Mouse (Mus musculus) right cerebral cortex, postnatal 25 days (tissue): ENCODE results near the gene Nlk.
A peak's percentile ranks its signal among the peaks of the same experiment; 100 is the strongest.
"Not testable (repeated sequence)": the region's sequence is repeated elsewhere in the genome, so short reads cannot be mapped to it uniquely, and the experiment has no call there.

Experiments
- DNase-seq: peaks from one replicate; pipeline ENCODE4 v3.0.0; 2022

Gene Nlk

DNA sequence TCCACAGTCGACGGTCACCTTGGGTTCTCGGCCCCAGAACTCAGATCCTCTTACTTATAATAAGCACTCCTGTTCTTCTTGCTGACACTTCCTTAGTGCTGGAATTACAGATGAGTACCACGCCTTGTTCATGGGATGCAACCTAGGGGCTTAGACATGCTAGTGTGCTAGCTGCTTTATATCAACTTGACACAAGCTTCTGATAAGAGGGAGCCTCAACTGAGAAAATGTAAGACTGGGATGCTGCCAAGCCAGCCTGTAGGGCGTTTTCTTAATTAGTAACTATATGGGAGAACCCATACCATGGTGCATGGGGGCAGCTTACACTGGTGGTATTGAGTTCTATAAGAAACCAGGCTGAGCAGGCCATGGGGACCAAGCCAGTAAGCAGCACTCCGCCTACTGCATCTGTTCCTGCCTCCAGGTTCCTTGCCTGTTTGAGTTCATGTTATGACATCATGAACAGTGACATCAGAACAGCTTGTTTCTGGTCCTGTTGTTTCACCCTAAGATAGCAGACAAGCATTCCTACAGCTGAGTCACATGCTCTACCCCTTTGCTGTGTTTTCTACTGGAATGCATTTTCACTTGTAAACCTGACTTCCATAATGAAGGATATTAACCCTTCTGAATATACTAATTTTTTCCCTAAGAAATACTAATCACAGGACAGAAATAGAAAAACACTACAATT lies 102.8 kb downstream of the Nlk start:
- DNase-seq: no peak

GRCm38 (mm10) chr11:78587677-78588076 lies 109.5 kb downstream of the Nlk start:
- not testable (repeated sequence) for DNase-seq

DNA sequence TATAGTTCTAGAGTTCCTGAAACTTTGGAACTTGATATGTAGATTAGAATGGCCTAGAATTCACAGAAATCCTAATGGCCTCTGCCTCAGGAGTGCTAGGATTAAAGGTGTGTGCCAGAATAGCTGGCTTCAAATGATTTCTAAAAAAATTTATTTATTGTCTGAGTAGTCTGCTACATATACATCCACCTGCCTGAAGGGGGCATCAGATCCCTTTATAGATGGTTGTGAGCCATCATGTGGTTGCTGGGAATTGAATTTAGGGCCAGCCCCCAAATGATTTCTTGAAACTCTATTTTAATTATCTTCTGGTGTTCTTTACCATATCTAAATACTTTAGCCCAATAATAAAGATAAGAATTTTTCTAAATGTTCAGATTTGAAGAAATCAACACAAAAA lies 111.1 kb downstream of the Nlk start:
- DNase-seq: no peak

DNA sequence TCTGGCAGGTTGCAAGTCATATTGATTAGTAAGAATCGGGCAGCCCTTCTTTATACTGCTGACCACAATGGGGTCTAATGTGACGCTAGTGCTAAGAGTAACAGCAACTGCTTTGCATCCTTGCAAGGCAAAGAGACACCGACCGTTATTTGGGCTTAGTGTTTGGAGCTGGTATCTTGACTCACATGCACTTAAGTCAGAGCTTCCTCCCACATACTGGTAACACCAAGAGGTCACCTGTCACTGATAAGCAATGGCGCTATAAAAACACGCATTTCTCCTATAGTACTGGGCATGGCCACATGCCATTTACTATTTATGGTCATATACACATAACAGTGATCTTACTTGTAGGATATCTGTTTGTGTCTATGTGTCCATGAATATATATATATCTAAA lies 114.3 kb downstream of the Nlk start:
- no peak for DNase-seq

GRCm38 (mm10) chr11:78574975-78575374 lies 122.2 kb downstream of the Nlk start:
- no peak for DNase-seq

GRCm38 (mm10) chr11:78574536-78574935 lies 122.6 kb downstream of the Nlk start:
- DNase-seq: no peak

DNA sequence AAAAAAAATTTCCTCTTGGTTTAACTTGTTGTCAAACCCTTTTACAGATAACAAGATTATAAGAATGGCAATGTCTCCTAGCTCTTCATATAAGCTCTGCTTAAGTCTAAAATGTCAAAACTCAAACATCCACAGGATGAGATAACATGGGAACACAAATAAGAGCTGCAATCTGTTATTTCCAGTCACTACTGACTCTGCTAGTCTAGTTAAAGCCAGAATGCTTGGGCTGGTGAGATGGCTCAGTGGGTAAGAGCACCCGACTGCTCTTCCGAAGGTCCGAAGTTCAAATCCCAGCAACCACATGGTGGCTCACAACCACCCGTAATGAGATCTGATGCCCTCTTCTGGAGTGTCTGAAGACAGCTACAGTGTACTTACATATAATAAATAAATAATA lies 123.1 kb downstream of the Nlk start:
- DNase-seq: not testable (repeated sequence)

- DNase-seq: no peak
Measured at GRCm38 (mm10) chr11:78571854-78572253, 125.3 kb downstream of the Nlk start.

DNA sequence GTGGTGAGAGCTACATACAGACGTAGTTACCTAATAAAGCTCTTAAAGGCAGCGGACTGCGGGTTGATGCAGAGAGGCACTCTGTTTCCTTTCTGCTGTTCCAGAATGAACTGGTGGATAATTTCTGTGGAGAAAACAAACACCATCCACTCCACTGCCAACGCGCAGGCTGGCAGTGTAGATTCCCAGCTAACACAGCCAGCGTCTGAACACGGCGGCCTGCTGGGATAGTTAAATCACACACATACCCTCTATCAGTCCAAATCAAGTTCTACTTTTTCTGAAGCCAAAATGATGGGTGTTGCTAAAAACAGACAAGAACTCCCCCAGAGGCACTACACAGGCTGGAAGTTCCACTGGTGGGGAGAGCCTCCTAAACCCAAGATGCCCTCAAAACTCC lies 125.7 kb downstream of the Nlk start:
- DNase-seq: peak; percentile 38

GRCm38 (mm10) chr11:78569806-78570205 lies 127.4 kb downstream of the Nlk start:
- no peak for DNase-seq

GRCm38 (mm10) chr11:78568827-78569226 lies 128.3 kb downstream of the Nlk start:
- no peak for DNase-seq

DNA sequence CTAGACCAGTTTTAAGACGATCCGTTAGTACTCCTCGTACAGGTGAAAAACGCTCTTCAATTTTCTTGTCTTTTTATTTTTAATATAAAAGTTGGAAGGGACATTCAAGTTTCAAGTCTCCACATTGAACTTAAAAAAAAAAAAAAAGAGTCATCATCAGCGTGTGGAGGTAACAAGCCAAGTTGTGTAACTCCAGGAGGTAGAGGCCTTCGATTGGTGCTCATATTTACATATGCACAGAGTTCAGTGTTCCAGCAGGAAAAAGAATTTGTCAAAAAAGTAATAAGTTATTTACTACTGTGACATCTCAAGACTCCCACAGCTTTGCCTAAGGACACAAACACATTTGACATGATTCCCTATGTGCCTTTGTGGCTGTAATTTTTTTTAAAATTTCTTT lies 129.6 kb downstream of the Nlk start:
- no peak for DNase-seq

GRCm38 (mm10) chr11:78566775-78567174 lies 130.4 kb downstream of the Nlk start:
- DNase-seq: no peak

DNA sequence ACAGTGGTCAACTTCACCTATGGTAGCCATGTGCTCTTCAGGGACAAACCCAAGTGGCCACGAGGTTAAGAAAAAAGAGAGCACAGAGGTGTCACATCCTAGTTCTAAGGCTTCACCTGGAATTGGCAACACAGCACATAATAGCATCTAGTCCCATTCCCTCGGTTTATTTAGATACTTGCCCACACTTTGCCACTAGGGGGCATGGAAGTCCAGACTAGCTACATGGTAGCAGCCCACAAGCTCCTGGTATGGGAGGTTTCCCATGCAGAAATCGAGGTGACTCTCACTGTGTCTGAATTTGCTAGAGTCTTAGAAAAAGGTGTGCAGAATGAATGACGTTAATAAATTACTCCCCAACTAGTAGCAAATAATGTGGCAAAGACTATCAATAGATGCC lies 136.7 kb downstream of the Nlk start:
- DNase-seq: peak; percentile 59

GRCm38 (mm10) chr11:78557241-78557640 lies 139.9 kb downstream of the Nlk start:
- DNase-seq: no peak

GRCm38 (mm10) chr11:78556070-78556469 lies 141.1 kb downstream of the Nlk start:
- DNase-seq: no peak

DNA sequence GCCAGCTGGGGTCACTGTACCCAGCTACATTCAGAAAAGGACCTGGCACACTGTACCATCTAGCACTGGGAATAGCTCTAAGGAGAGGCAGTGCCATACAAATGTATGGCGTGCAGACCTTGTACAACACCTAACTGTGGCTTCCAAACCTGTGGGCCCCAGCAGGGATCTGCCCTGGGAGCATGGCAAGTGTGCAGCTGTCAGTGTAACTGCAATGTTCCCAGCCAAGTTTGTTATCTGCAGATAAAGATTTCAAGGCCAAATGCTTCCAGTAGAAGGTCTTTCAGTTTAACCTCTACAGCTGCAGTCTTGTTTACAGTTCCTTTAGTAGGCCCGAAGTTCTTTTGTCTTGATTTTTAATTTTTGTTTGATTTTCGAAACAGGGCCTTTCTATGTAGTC lies 141.6 kb downstream of the Nlk start:
- no peak for DNase-seq

DNA sequence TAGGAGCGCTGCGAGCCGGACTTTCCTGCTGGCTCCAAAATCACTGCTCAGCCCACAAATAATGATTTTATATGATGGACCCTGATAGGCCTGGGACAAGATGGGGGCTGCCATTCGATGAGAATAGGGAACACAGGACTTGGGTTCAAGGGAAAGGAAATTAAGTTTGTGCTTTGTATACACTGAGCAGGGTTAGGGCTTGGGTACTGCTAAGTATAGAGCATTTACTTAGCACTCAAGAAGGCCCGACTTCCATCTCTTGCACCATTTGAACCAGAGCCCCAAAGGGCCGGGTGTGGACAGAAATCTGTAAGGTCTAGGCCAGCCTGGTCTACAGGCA lies 146.1 kb downstream of the Nlk start:
- no peak for DNase-seq

DNA sequence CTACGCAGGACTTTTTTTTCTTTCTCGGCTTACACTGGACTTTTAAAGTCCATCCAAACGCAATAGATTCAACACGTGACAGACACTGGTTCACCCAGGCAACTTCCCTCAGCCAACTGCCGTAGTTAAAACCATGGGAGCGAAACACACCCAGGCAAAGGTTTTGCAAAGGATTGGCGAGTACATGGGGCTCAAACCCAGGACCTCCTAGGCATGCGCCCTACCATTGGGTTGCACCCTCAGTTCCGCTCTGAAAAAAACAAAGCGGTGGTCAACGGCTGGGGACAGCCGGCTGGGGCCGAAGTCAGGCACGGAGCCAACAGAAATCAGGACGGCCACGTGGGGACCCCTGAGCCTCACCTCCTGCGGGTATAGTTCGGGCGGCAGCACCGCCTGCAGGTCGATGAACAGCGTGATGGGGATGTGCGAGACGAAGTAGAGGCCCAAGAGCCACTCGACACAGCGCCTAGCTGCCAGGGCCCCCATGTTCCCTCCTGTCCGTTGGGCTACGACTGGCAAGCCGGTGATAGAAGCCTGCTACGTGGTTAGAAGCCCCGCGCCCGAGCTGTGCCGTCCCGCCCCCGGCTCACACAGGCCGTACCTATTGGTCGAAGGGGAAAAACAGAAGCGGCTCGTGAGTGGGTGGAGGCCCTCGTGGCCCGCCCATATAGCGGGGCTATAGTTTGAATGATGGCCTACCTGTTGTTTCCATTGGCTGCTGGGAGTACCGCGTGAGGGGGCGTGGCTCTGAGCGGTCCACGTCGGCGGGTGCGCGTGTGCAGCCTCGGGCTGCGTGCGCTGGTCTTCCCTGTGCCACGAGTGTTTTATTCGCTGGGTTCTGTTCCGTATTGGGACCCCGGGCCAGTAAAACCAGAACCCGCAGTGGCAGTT lies 146.8 kb downstream of the Nlk start, which contains the start of gene Tmem97:
Tmem97 (minus strand) TSS at position 610 of the 891 bp plus-strand sequence.
- DNase-seq: peak; percentile 94

DNA sequence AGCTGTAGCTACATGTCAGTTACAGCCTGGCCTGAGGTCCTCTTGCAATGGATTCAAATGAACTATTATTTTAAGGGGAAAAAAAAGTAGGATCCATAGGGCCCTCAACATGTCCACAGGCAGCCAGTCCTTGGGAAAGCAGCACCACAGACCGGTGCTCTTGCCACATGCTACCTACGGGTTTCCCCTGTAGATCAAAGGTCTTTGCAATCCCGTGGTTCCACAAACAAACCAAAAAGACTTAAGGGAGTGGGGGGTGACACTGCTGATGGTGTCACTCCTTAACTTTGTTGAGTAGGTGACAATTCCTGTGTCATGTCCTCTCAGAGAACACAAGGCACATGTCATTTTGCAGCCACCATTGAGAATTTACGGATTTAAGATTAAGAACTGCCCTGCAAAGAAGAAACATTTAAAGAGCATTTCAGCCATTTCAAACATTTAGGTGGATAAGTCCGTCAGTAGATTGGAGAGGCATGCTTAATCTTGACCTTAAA lies 147.6 kb downstream of the Nlk start:
- DNase-seq: no peak

DNA sequence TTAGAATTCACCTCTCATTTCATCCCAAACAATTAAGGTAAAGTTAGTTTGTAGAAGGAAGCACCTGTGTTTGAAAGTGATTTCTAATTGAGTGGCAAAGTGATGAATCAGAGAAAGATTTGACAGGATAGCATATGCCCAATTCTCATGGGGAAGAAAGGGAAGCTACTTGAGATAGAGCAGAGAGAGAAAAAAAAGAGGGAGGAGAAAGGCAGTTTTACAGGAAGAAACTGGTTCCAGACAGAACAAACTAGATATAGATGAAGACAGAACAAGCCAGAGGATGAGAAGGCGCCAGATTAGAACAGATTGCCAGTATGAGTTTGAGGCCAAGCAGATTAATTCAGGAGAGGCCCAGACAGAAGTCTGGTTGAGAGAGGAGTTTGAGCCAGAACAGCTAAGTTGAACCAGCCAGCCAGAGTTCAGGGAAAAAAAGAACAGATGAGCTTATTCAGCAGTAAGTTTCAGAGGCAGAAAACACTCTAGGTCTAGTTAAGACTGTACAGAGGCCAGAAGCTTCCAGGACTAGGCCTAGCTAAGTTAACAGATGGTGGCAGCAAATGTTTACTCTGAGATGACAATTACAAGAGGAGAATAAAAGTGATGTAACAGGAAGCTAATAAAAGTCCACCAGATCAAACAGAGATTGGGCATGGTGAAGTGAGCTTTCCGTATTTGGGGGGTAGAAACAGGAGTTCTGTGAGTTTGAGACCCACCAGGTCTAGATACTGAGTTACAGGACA lies 149.3 kb downstream of the Nlk start:
- no peak for DNase-seq

- DNase-seq: no peak
Measured at GRCm38 (mm10) chr11:78545181-78545580, 152.0 kb downstream of the Nlk start.

- no peak for DNase-seq
Measured at GRCm38 (mm10) chr11:78544449-78545111, 152.6 kb downstream of the Nlk start.
